Mouse (Mus musculus): Measurements from ENCODE around the gene Kdm7a. TPM values are rescaled to one million over a fixed set of nuclear protein-coding genes. Genes with fewer than 3 reads are reported as not detected.

Kdm7a gene
- polyA plus RNA-seq, 1 experiment from 2014 or later, result 5.8 TPM

DNA sequence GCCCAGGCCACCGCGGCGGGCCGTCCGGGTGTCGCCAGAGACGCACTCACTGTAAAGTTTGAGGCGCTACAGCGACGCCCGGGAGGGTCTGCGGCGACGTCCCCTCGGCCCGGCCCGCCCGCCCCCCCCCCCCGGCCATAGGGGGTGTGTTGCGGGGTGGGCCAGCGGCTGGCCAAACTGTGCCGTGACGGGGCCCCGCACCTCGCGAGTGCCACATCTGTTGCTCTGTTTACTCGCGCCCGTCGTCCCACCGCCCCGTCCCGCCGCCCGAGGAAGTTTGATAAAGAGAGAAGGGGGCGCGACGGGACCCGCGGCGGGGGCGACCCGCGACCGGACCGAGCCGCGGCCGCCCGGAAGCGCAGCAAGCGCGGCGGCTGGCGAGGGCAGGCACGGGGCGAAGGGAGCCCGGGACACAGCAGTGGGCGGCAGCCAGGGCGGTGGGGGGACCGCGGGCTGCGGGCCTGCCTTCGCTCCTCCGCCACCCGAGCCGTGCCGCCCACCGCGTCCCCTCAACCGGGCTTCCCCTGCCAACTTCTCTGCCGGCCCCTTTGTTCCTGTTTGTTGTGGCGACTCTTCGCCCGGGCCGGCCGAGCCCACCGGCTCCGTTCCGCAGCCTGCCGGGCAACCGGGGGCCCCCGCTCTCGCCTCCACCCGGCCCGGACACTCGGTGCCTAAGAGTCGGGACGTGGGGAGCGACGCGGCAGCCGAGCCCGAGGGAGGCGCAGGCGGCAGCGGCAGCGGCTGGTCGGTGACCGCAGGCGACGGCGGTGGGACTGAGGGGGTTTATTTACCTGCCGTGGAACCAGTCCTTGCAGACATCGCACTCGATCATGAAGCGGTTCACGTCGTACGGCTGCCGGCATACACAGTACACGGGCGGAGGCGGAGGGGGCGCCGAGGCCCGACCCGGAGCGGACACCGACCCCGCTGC lies 674 bp downstream of the Kdm7a start:
- DNase-seq (ENCODE audit: low spot score), result no peak

DNA sequence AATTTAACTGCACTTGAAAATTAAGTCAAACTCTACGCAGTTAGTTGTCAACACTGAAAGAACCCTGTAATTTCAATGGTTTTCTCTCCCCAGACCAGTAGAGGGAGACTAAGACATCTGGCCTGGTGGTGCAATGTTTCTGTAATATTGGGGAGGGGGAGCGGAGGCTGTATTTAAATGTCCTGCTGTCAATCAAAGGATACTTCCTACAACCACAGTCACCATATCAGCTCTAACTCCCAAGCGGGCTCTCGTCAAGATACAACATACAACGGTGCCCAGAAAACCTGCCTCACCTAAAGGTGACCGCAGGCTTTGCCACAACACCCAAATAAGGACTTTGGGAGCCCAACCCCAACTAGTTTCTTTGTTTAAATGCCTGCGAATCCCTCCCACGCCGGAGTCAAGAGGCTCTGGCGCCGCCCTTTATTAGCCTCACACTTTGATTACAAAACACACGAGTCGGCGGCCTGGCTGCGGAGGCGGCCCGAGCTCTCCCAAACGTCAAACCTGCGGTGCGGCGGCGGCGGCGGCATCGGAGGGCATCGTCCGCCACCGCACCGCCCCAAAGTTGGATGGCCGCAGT lies 1.4 kb downstream of the Kdm7a start:
- DNase-seq (ENCODE audit: low spot score), result peak; percentile 74

DNA sequence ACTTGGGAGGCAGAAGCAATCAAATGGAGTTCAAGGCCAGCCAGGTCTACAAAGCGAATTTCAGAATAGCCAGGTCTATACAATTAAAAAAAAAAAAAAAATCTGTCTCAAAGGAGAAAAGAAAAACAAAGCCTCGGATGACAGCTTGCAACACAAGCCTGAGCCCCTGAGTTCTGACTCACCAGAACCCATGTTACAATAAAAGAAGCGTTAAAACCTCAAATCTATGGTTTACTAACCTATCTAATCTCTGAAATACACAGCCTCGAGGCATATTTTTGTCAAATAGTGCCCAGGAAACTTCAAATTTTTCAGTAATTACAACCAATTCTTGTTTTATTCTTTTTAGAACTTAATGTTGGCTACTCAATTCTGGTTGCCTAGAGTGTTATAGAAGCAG lies 2.1 kb downstream of the Kdm7a start:
- no peak for DNase-seq (ENCODE audit: low spot score)

DNA sequence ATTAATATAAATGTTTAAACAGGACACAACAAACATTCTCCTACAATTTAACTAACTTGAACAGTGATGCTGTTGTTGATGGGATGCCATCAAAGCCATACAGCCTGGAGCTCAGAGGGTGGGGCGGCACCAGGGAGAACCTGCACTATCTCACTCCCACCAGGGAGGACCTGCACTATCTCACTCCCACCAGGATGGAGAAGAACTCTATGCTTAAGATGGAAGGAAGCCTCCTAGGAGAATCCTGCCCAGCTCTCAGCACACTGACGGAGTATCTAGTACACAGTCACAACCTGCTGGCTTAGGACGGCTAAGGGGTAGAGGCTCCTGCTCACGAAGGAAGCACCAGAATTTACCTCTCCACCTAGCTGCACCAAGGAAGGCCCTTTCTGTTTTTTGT lies 3.4 kb downstream of the Kdm7a start:
- DNase-seq (ENCODE audit: low spot score), result no peak

DNA sequence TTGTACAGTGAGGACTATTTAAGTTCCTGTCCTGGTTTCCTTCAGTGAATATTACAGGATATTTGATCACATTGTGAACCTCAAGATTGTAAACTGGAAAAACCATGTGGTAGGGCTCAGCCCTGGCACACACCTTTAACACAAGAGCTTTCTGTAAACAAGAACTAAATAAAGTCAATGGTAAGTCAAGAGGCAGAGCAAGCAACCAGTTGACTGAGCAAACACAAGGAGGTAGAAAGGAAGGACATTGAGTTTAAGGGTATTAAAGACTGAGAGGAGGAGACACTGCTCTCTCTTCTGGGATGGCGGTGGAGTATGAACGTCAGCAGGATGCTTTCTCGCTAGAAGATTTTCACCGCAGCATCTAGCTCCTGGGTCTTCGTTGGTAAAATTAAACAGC lies 13.6 kb downstream of the Kdm7a start:
- no peak for DNase-seq (ENCODE audit: low spot score)

DNA sequence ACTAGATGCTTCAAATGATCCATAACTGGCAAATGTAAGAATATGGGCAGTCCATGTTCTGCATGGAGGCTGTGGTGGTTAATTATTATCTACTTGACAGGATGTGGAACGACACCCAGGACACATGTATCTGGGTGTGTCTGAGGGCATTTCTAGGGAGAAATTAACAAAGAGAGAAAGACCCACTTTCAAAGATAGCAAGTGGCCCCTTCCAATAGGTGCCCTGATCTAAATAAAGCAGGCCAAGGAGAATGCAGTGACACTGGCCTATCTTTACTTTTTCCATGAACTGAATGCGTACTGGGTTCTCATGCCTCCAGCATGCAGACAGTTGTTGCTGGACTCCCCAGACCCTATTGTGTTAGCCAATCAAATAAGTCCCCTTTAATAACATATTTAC lies 15.1 kb downstream of the Kdm7a start:
- DNase-seq (ENCODE audit: low spot score), result no peak

DNA sequence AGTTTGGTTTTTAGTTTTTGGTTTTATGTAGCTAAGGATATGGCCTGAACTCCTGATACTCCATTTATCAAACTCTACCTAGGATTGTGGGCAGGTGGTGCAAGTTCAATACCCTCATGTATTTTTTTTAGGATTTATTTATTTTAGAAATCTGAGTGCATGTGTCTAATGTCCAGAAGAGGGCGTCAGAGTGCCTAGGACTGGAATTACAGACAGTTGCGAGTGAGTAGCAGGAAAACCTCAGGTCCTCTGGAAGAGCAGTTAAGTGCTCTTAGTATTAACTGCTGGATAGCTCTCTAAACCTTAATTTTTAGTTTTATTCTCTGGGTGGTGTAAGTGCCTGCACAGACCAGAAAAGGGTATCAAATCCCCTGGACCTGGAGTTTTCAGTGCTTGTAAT lies 19.4 kb downstream of the Kdm7a start:
- DNase-seq (ENCODE audit: low spot score), result peak; percentile 15

DNA sequence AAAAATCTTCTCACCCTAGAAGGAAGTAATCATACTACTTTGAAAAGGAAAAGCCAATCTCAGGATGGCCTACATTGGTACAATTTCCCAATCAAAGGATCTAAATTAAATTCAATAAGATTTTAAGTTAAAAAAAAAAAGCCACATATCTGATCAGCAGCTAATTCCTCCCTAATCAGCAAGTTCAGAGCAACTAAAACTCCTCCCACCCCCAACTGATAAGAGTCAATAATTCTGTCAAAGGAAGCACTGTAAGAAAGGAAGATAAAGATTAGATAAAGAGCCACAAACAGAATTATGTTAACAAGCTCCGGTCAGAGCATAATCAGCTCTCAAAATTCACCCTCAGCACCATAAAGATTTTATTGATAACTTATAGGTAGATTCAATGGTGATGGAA lies 37.5 kb downstream of the Kdm7a start:
- DNase-seq (ENCODE audit: low spot score), result no peak

DNA sequence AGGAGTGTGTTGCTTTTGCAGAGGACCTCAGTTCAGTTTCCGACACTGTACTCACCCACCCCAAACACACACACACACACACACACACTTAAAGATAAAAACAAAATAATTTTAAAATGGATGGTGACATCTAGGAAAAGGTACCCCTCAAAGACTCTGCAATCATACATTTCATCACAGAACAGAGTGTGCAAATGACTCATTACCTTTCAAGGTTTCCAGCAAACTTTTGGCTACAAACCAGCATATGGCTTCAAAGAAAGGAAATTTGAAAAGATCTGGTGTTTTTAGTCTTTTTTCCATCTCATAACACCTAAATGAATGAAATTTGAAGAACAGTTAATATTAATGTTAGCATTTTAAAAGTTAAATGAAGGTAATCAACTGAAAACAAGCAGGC lies 41.7 kb downstream of the Kdm7a start:
- no peak for DNase-seq (ENCODE audit: low spot score)

DNA sequence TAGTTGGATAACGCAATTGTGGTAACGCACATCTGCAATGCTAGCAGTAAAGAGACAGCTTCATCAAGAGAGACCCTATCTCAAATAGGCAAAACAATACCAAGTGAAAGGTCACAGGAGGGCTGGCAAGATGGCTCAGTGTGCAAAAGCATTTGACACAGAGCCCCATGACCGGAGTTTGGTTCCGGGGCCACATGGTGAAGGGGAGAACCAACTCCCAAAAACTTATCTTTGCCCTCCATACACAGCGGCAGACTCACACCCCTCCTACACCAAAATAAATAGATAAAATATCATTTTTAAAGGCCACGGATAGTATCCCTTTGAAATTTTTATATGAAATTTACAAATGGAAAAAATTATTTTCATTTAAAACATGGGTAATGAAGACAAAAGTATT lies 44.6 kb downstream of the Kdm7a start:
- DNase-seq (ENCODE audit: low spot score), result no peak

DNA sequence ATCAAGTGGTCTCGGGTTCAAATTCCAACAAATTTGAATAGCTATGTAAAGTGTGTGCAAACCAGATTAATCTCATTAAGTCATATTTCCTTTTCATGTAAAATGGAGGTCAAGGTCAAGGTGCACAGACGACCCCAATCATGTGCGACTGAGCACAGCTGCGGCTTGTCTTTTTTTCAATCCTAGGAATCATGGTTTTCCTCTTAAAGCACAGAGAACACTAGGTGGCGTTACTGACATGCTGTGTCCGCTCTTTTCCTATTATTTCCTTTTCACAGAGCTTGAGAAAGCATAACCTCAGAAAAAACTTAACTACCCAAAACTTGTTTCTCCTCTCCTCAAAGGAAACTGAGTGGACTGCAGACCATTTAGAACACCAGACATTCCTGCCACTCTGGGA lies 60.5 kb downstream of the Kdm7a start:
- no peak for DNase-seq (ENCODE audit: low spot score)

DNA sequence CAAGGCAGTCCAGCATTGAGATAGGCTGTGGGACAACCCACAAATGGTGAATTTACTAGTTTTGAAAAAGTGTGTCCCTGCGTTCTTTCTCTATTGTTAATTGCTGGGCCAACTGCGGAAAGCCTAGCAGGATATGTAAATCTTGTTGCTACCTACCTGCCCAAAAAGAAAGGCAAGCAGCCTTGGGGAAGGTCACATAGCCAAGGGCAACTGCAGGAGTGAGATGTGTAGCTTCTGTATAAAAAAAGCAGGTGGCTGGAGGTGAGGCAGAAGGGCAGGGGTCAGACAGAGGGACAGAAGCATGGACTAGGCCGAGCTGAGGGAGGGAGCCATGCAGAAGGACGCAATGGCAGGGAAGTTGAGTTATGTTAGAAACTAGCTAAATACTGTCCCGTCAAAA lies 74.0 kb downstream of the Kdm7a start:
- no peak for DNase-seq (ENCODE audit: low spot score)

DNA sequence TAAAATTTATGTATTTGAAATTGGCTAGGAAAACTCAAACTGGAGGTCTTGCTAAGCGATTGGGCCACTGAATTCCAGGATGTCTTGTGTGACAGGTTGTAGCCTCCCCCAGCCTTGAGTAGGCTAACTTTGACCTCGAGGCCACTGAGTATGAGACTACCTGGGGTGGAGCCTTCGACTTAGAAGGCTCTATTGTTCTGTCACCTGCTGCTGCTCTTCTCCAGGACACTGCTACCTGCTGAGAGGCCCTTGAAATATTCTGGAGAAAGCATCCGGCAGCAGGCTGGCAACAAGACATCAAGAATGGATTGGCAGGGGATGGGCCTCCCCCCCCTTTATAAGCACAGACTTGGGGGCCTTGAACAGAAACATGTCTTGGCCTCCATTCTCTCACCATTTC lies 75.1 kb downstream of the Kdm7a start:
- no peak for DNase-seq (ENCODE audit: low spot score)

DNA sequence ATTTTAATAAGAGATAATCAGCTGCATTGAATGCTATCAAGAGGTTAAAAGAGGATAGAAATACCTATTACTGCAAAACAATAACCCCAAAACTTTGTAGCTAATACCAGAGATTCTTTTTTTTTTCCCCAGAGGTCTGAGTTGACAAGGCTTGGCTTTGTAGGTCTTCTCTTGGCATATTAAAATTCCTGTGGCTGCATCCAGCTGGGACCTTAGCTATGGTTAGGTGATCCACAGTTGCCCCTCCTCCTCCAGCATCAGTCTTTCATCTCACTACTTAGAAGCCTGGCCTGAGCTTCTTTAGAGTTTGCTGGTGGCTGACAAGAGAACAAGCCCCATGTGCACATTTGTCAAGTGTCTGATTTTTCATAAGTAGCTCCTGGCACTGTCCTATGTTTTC lies 81.9 kb downstream of the Kdm7a start:
- no peak for DNase-seq (ENCODE audit: low spot score)

DNA sequence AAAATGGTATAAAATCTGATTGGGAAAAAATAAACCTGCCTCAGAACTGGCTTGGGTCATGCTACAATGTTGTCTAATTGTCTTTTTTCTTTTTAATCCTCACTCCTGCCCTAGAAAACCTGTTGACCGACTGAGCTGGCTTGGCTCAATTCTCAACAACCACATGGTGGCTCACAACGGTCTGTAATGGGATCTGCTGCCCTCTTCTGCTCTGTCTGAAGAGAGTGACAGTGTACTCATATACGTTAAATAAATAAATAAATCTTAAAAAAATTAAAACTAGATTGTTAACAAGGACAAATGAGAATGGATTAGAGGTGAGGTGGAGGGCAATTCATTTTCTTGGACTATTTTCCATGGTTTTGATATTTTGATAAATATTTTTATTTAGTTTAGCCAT lies 85.9 kb downstream of the Kdm7a start:
- no peak for DNase-seq (ENCODE audit: low spot score)

DNA sequence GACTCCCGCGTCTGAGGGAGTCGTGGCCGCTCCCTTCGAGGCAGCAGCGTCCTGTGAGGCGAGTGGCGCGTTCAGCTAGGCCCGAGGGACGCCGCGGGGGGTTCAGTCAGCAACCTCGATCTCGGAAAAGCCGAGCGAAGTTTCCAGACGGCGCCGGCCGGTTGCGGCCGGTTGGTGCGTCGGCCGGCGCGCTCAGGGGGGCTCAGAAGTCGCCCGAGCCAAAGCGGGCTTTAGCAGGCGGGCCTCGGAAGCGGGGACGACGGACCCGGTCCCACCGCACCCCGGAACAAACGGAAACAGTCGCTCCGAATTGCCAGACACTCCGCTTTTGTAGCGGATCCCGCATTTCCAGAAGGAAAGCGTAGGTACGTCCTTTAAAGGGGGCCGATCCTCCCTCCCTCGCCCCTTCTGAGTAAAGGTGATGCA lies 88.1 kb downstream of the Kdm7a start:
- DNase-seq (ENCODE audit: low spot score), result no peak

DNA sequence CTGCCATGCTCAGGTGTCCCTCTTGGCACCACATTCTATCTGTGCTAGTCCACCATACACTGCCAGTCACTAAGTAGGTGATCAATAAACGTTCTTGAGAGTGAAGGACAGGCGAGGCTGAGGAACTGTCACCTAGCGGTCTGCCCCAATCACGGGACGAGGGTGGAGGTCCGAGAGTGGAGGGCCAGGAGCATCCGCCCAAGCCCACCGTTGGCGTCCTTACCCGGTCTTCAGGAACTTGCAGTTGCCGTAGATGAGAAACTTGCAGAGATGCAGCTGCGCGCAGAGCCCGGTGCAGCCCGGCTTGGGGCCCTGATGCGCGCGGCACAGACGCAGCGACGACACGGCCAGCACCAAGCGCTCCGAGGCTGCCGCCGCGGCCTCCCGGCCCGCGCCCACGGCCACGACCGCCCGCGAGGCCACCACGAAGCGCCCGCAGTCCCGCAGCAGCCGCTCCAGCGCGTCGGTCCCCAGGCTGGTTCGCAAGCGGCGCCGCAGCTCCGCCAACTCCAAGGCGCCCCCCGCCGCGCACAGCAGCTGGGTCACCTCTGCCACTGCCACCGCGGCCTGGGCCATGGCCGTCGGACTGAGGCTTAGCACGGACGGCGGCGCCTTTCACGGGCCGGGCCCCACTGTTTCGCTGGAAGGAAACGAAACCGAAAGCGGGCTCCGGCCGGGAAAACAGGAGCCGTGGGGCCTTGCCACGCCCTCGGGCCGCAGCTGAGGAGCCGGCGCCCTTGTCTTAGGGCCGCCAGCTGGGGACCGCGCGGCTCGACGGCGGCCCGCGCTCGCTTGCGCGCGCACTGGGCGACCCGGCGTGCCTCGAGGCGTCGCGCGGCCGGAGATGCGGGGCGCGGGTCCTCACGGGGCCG lies 88.8 kb downstream of the Kdm7a start, which contains the start of gene Parp12:
TSS of gene Parp12 (minus strand) at position 766 of the 872 bp plus-strand sequence.
- DNase-seq (ENCODE audit: low spot score), result peak; percentile 64

DNA sequence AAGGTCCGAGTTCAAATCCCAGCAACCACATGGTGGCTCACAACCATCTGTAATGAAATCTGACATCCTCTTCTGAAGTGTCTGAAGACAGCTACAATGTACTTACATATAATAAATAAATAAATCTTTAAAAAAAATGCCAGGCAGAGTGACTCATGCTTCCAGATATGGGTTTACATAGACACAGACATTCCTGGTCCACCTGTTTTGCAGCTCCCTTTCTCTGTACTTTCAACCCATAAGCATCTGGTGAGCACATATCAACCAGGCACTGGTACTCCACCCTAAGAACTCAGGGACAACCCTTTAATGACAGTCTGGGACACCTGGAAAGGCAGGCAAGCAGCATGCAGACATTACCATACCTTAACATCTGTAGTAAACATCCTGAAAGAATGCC lies 91.2 kb downstream of the Kdm7a start:
- no peak for DNase-seq (ENCODE audit: low spot score)

DNA sequence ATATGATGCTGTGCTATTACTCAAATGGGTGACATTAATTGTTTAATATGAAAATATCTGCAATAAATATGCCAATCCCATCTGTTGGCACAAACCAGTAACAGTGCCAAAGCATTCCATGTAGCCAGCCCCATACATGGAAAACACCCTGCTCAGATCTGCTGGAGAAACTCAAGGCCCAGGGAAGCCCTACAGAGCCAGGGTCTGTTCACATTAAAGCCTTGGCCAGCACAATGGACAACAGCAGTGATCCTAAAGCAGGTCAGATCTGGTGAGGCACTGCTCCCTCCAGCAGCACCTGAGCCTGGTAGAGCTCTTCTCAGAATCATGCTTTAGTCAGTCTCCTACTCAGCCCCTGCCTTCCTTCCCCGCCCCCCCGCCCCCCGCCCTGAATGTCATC lies 93.4 kb downstream of the Kdm7a start:
- no peak for DNase-seq (ENCODE audit: low spot score)

DNA sequence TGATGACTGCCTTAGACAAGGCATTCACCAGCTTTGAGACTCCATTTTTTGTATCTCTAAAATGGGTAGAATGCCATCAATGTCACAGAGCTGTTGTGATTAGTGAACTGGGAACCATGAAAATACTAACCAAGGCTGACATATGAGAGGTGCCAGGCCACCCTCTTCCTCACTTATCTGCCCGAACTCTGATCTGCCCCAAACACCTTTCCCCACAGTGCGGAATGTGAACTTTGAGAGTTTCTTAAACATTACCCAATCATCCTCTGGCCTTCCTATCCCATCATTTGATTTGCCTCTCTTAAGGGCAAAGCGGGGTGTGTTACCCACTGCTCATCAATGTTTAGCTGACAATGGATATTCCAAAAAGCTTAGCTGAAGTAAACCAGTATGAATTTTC lies 93.9 kb downstream of the Kdm7a start:
- DNase-seq (ENCODE audit: low spot score), result no peak

DNA sequence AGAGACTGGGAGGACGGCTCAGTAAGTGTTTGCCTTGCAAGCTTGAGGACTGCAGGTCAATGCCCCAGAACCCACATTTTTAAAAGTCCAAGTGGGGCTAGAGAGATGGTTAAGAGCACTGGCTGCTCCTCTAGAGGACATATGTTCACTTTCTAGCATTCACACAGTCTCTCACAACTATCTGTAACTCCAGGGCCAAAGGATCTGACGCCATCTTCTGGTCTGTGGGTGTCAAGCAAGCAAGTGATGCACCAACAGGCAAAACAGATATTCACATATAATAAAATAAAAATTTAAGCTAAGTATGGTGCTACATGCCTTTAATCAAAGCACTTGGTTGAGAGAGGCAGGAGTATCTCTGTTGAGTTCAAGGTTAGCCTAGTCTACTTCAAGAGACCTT lies 99.8 kb downstream of the Kdm7a start:
- no peak for DNase-seq (ENCODE audit: low spot score)

DNA sequence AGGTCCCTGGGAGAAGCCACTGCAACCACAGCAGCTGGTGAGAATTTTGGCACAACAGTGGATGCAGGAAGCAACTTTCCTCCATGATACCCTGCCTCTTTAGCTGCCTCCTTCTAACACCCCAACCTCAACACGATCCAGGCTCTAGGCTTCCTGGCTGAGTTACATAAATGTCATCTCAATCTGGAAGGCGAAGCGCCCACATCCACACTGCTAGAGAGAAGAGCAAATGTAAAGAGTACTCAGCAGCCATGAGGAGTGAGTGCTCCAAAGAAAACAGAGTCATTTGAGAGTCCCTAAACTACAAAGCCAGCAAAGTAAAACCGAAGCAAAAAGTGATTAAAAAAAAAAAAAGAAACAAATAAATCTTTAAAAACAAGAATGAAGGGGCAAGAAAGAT lies 102.0 kb downstream of the Kdm7a start:
- DNase-seq (ENCODE audit: low spot score), result no peak

All from thymus, postnatal 0 days (tissue).